Mouse (Mus musculus) small intestine, adult 2 months (tissue): ENCODE data around the gene Gtf2a2.

Experiments
- CTCF ChIP-seq: fragments of 200-500 bp; IDR thresholded peaks from 2 replicates; pipeline ENCODE4 v1.5.1; 2012; ENCODE audit warnings: low read depth, mild to moderate bottlenecking, control low read depth, inconsistent platforms, low read length, moderate library complexity, mixed read lengths; ENCODE audit not compliant: insufficient replicate concordance, insufficient read length; ENCODE audit errors: extremely low read depth
- POLR2A ChIP-seq: fragments of 200-500 bp; IDR thresholded peaks from 2 replicates; pipeline ENCODE4 v1.6.1; 2012; ENCODE audit warnings: low read depth, mild to moderate bottlenecking, control low read depth, inconsistent platforms, low read length, moderate library complexity

- no peak for TF ChIP-seq POLR2A
- TF ChIP-seq CTCF, result no peak
Observed at GRCm38 (mm10) chr9:70037988-70038387, 25.6 kb downstream of the Gtf2a2 start, which contains the start of gene Gcnt3.
